Mouse (Mus musculus): ENCODE data around the gene Rps18. TPM values are rescaled to one million over a fixed set of nuclear protein-coding genes. Genes with fewer than 3 reads are reported as not detected.

Rps18 gene
- total and polyA plus RNA-seq, 3 experiments = 286 to 1,183 TPM; not detected in 1

DNA sequence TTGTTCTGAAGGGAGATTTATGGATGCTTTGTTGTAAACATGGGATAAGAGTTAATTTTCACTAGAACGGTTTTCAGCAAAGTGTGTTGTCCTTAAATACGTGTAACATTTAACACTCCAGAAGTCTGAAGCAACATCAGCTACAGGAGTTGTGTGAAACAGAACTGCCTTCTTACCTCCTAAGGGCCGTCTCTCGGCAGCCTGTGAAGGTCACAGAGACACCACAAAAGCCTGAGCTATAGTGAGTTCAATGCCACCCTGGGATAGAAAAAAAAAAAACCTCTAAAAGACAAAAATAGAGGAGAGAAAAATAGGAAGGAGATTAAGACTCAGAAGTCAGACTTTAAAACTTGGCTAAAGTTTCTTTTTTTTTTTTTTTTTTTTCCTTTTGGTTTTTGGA is 53.7 kb downstream of the Rps18 start:
- Histone ChIP-seq H3K4me1 (ENCODE audit: control insufficient read depth in 1 of 2, insufficient read depth in 2 of 2, low read length in 2 of 2) (peaks cover 21 to 47% of the 10 kb centered on the region in 2 experiments), H3K79me2 (ENCODE audit: control insufficient read depth, insufficient read depth, low read length, poor library complexity) (no peaks in the 10 kb centered on the region), H3K27ac (ENCODE audit: control insufficient read depth, low read depth, low read length) (peak overlapping the region; percentile 55), H3K4me3 (ENCODE audit: control insufficient read depth in 1 of 2, insufficient read depth in 1 of 2, low read depth in 2 of 2, low read length in 2 of 2) (peak overlapping the region in 1 of 2 experiments; percentile 45; a peak in 2 of 4 replicates), H3K9me3 (replicated peaks; ENCODE audit: insufficient read depth, low read length) (no peaks in the 10 kb centered on the region), H3K27me3 (ENCODE audit: control insufficient read depth in 1 of 2, insufficient read depth in 2 of 2, low read length in 2 of 2) (no peaks in the 10 kb centered on the region), H3K9ac (ENCODE audit: control insufficient read depth, low read depth, low read length, poor library complexity, severe bottlenecking) (peak overlapping the region; percentile 17; the same call in 1 of the 2 replicates), H3K36me3 (ENCODE audit: control insufficient read depth in 1 of 2, insufficient read depth in 2 of 2, low read length in 2 of 2) (peaks cover 0 to 30% of the 10 kb centered on the region in 2 experiments; a peak in 2 of 4 replicates)
- TF ChIP-seq SIN3A (IDR thresholded peaks at IDR 0.05; ENCODE audit: low read length) (0 out of 2 replicates have a peak, but pooled peaks have one; percentile 28), ELF1 (IDR thresholded peaks at IDR 0.05; ENCODE audit: low read depth, low read length) (no peak), USF2 (IDR thresholded peaks at IDR 0.05; ENCODE audit: borderline replicate concordance in 1 of 2, insufficient read depth in 1 of 2, low read depth in 1 of 2, low read length in 2 of 2) (no peak), HCFC1 (IDR thresholded peaks at IDR 0.05; ENCODE audit: low read depth, low read length) (no peak), ZNF384 (IDR thresholded peaks at IDR 0.05; ENCODE audit: low read depth, low read length) (peak; percentile 67), EP300 (IDR thresholded peaks at IDR 0.05; ENCODE audit: low read depth in 1 of 2, low read length in 2 of 2) (0 out of 4 replicates have a peak, but pooled peaks of 1 of the 2 experiments have one; percentile 27), TCF12 (IDR thresholded peaks at IDR 0.05; ENCODE audit: low read depth, low read length) (0 out of 2 replicates have a peak, but pooled peaks have one; percentile 13)
- DNase-seq (ENCODE audit: low read depth, low spot score) = no peak

Other genes with a start within 250 kb of the Rps18 start
Only the 30 nearest of the 33 such genes appear.
- gene Rab11b, start 195.5 kb downstream of the Rps18 start, total RNA-seq (2012; rRNA removed) = 24.0 and 26.3 TPM in 2 replicates
- 100 to 1,000 TPM in 1 of 2 experiments, not detected in 1; 105 TPM for gene Rab11b, start 195.5 kb downstream of the Rps18 start, polyA plus RNA-seq (2012; ENCODE audit: insufficient read depth in 1 of 2, insufficient read length in 2 of 2, low read depth in 1 of 2, low replicate concordance in 2 of 2, missing spikeins in 1 of 2)
- gene Angptl4, start 174.2 kb downstream of the Rps18 start, total RNA-seq (2012; rRNA removed) = 11.7 and 13.5 TPM in 2 replicates
- 10 to 100 TPM in 1 of 2 experiments, not detected in 1; 15.8 TPM for gene Angptl4, start 174.2 kb downstream of the Rps18 start, polyA plus RNA-seq (2012; ENCODE audit: insufficient read depth in 1 of 2, insufficient read length in 2 of 2, low read depth in 1 of 2, low replicate concordance in 2 of 2, missing spikeins in 1 of 2)
- 5.0 and 5.2 TPM in 2 replicates for gene Kank3, start 145.5 kb downstream of the Rps18 start, total RNA-seq (2012; rRNA removed)
- 1 to 10 TPM in 1 of 2 experiments, not detected in 1; 5.5 TPM for gene Kank3, start 145.5 kb downstream of the Rps18 start, polyA plus RNA-seq (2012; ENCODE audit: insufficient read depth in 1 of 2, insufficient read length in 2 of 2, low read depth in 1 of 2, low replicate concordance in 2 of 2, missing spikeins in 1 of 2)
- gene Rps28, start 131.4 kb downstream of the Rps18 start, total RNA-seq (2012; rRNA removed) = 3,378 and 3,556 TPM in 2 replicates
- 1,000 to 10,000 TPM in 1 of 2 experiments, 100 to 1,000 TPM in 1; 994 to 2,154 TPM for gene Rps28, start 131.4 kb downstream of the Rps18 start, polyA plus RNA-seq (2012; ENCODE audit: insufficient read depth in 1 of 2, insufficient read length in 2 of 2, low read depth in 1 of 2, low replicate concordance in 2 of 2, missing spikeins in 1 of 2)
- 359 and 370 TPM in 2 replicates for gene Ndufa7, start 131.4 kb downstream of the Rps18 start, total RNA-seq (2012; rRNA removed)
- 100 to 1,000 TPM in 1 of 2 experiments, not detected in 1; 326 TPM for gene Ndufa7, start 131.4 kb downstream of the Rps18 start, polyA plus RNA-seq (2012; ENCODE audit: insufficient read depth in 1 of 2, insufficient read length in 2 of 2, low read depth in 1 of 2, low replicate concordance in 2 of 2, missing spikeins in 1 of 2)
- gene Cd320, start 112.9 kb downstream of the Rps18 start, total RNA-seq (2012; rRNA removed) = 38.5 and 48.5 TPM in 2 replicates
- 10 to 100 TPM in 1 of 2 experiments, not detected in 1; 45.6 TPM for gene Cd320, start 112.9 kb downstream of the Rps18 start, polyA plus RNA-seq (2012; ENCODE audit: insufficient read depth in 1 of 2, insufficient read length in 2 of 2, low read depth in 1 of 2, low replicate concordance in 2 of 2, missing spikeins in 1 of 2)
- not detected in 2 replicates for gene Gm7029, start 82.2 kb downstream of the Rps18 start, total RNA-seq (2012; rRNA removed)
- gene Gm7029, start 82.2 kb downstream of the Rps18 start, polyA plus RNA-seq (2012; ENCODE audit: insufficient read depth in 1 of 2, insufficient read length in 2 of 2, low read depth in 1 of 2, low replicate concordance in 2 of 2, missing spikeins in 1 of 2) = not detected
- 17.1 and 20.6 TPM in 2 replicates for gene Kifc1, start 65.3 kb downstream of the Rps18 start, total RNA-seq (2012; rRNA removed)
- 10 to 100 TPM in 1 of 2 experiments, not detected in 1; 53.5 TPM for gene Kifc1, start 65.3 kb downstream of the Rps18 start, polyA plus RNA-seq (2012; ENCODE audit: insufficient read depth in 1 of 2, insufficient read length in 2 of 2, low read depth in 1 of 2, low replicate concordance in 2 of 2, missing spikeins in 1 of 2)
- gene Platr17, start 50.9 kb downstream of the Rps18 start, total RNA-seq (2012; rRNA removed) = not detected in 2 replicates
- gene Platr17, start 50.9 kb downstream of the Rps18 start, polyA plus RNA-seq (2012; ENCODE audit: insufficient read depth in 1 of 2, insufficient read length in 2 of 2, low read depth in 1 of 2, low replicate concordance in 2 of 2, missing spikeins in 1 of 2) = not detected
- 39.6 and 40.6 TPM in 2 replicates for gene Daxx, start 46.6 kb downstream of the Rps18 start, total RNA-seq (2012; rRNA removed)
- gene Daxx, start 46.6 kb downstream of the Rps18 start, polyA plus RNA-seq (2012; ENCODE audit: insufficient read depth in 1 of 2, insufficient read length in 2 of 2, low read depth in 1 of 2, low replicate concordance in 2 of 2, missing spikeins in 1 of 2) = 10 to 100 TPM in 1 of 2 experiments, not detected in 1; 68.0 TPM
- 14.7 and 24.3 TPM in 2 replicates for gene Tapbp, start 40.1 kb downstream of the Rps18 start, total RNA-seq (2012; rRNA removed)
- gene Tapbp, start 40.1 kb downstream of the Rps18 start, polyA plus RNA-seq (2012; ENCODE audit: insufficient read depth in 1 of 2, insufficient read length in 2 of 2, low read depth in 1 of 2, low replicate concordance in 2 of 2, missing spikeins in 1 of 2) = 10 to 100 TPM in 1 of 2 experiments, not detected in 1; 33.3 TPM
- gene Zbtb22, start 40.1 kb downstream of the Rps18 start, total RNA-seq (2012; rRNA removed) = 18.6 and 20.2 TPM in 2 replicates
- gene Zbtb22, start 40.1 kb downstream of the Rps18 start, polyA plus RNA-seq (2012; ENCODE audit: insufficient read depth in 1 of 2, insufficient read length in 2 of 2, low read depth in 1 of 2, low replicate concordance in 2 of 2, missing spikeins in 1 of 2) = 10 to 100 TPM in 1 of 2 experiments, not detected in 1; 30.0 TPM
- gene Rgl2, start 26.5 kb downstream of the Rps18 start, total RNA-seq (2012; rRNA removed) = 19.0 and 24.9 TPM in 2 replicates
- 10 to 100 TPM in 1 of 2 experiments, not detected in 1; 43.6 TPM for gene Rgl2, start 26.5 kb downstream of the Rps18 start, polyA plus RNA-seq (2012; ENCODE audit: insufficient read depth in 1 of 2, insufficient read length in 2 of 2, low read depth in 1 of 2, low replicate concordance in 2 of 2, missing spikeins in 1 of 2)
- 189 and 239 TPM in 2 replicates for gene Pfdn6, start 15.7 kb downstream of the Rps18 start, total RNA-seq (2012; rRNA removed)
- gene Pfdn6, start 15.7 kb downstream of the Rps18 start, polyA plus RNA-seq (2012; ENCODE audit: insufficient read depth in 1 of 2, insufficient read length in 2 of 2, low read depth in 1 of 2, low replicate concordance in 2 of 2, missing spikeins in 1 of 2) = 100 to 1,000 TPM in 1 of 2 experiments, not detected in 1; 222 TPM
- gene Wdr46, start 15.3 kb downstream of the Rps18 start, total RNA-seq (2012; rRNA removed) = 97.6 and 100 TPM in 2 replicates
- 100 to 1,000 TPM in 1 of 2 experiments, not detected in 1; 131 TPM for gene Wdr46, start 15.3 kb downstream of the Rps18 start, polyA plus RNA-seq (2012; ENCODE audit: insufficient read depth in 1 of 2, insufficient read length in 2 of 2, low read depth in 1 of 2, low replicate concordance in 2 of 2, missing spikeins in 1 of 2)
- gene B3galt4, start 4.5 kb downstream of the Rps18 start, total RNA-seq (2012; rRNA removed) = 2.2 and 2.5 TPM in 2 replicates
- 1 to 10 TPM in 1 of 2 experiments, not detected in 1; 2.9 TPM for gene B3galt4, start 4.5 kb downstream of the Rps18 start, polyA plus RNA-seq (2012; ENCODE audit: insufficient read depth in 1 of 2, insufficient read length in 2 of 2, low read depth in 1 of 2, low replicate concordance in 2 of 2, missing spikeins in 1 of 2)
- gene Vps52, start 189 bp downstream of the Rps18 start, total RNA-seq (2012; rRNA removed) = 20.6 and 23.6 TPM in 2 replicates
- gene Vps52, start 189 bp downstream of the Rps18 start, polyA plus RNA-seq (2012; ENCODE audit: insufficient read depth in 1 of 2, insufficient read length in 2 of 2, low read depth in 1 of 2, low replicate concordance in 2 of 2, missing spikeins in 1 of 2) = 10 to 100 TPM in 1 of 2 experiments, not detected in 1; 40.7 TPM
- 81.1 and 87.9 TPM in 2 replicates for gene H2-K1, start 44.3 kb upstream of the Rps18 start, total RNA-seq (2012; rRNA removed)
- 100 to 1,000 TPM in 1 of 2 experiments, not detected in 1; 113 TPM for gene H2-K1, start 44.3 kb upstream of the Rps18 start, polyA plus RNA-seq (2012; ENCODE audit: insufficient read depth in 1 of 2, insufficient read length in 2 of 2, low read depth in 1 of 2, low replicate concordance in 2 of 2, missing spikeins in 1 of 2)
- gene Ring1, start 68.7 kb upstream of the Rps18 start, total RNA-seq (2012; rRNA removed) = 12.4 and 18.3 TPM in 2 replicates
- gene Ring1, start 68.7 kb upstream of the Rps18 start, polyA plus RNA-seq (2012; ENCODE audit: insufficient read depth in 1 of 2, insufficient read length in 2 of 2, low read depth in 1 of 2, low replicate concordance in 2 of 2, missing spikeins in 1 of 2) = 10 to 100 TPM in 1 of 2 experiments, not detected in 1; 28.4 TPM
- 19.6 and 24.1 TPM in 2 replicates for gene H2-Ke6, start 72.1 kb upstream of the Rps18 start, total RNA-seq (2012; rRNA removed)
- gene H2-Ke6, start 72.1 kb upstream of the Rps18 start, polyA plus RNA-seq (2012; ENCODE audit: insufficient read depth in 1 of 2, insufficient read length in 2 of 2, low read depth in 1 of 2, low replicate concordance in 2 of 2, missing spikeins in 1 of 2) = 10 to 100 TPM in 1 of 2 experiments, not detected in 1; 34.4 TPM
- 125 and 152 TPM in 2 replicates for gene Slc39a7, start 75.7 kb upstream of the Rps18 start, total RNA-seq (2012; rRNA removed)
- 100 to 1,000 TPM in 1 of 2 experiments, not detected in 1; 150 TPM for gene Slc39a7, start 75.7 kb upstream of the Rps18 start, polyA plus RNA-seq (2012; ENCODE audit: insufficient read depth in 1 of 2, insufficient read length in 2 of 2, low read depth in 1 of 2, low replicate concordance in 2 of 2, missing spikeins in 1 of 2)
- 37.2 and 37.6 TPM in 2 replicates for gene Rxrb, start 75.8 kb upstream of the Rps18 start, total RNA-seq (2012; rRNA removed)
- 10 to 100 TPM in 1 of 2 experiments, not detected in 1; 63.4 TPM for gene Rxrb, start 75.8 kb upstream of the Rps18 start, polyA plus RNA-seq (2012; ENCODE audit: insufficient read depth in 1 of 2, insufficient read length in 2 of 2, low read depth in 1 of 2, low replicate concordance in 2 of 2, missing spikeins in 1 of 2)
- gene Col11a2, start 83.4 kb upstream of the Rps18 start, total RNA-seq (2012; rRNA removed) = 4.6 and 4.8 TPM in 2 replicates
- gene Col11a2, start 83.4 kb upstream of the Rps18 start, polyA plus RNA-seq (2012; ENCODE audit: insufficient read depth in 1 of 2, insufficient read length in 2 of 2, low read depth in 1 of 2, low replicate concordance in 2 of 2, missing spikeins in 1 of 2) = 10 to 100 TPM in 1 of 2 experiments, not detected in 1; 14.5 TPM
- 2.2 and 2.6 TPM in 2 replicates for gene H2-Oa, start 136.3 kb upstream of the Rps18 start, total RNA-seq (2012; rRNA removed)
- 1 to 10 TPM in 1 of 2 experiments, not detected in 1; 3.9 TPM for gene H2-Oa, start 136.3 kb upstream of the Rps18 start, polyA plus RNA-seq (2012; ENCODE audit: insufficient read depth in 1 of 2, insufficient read length in 2 of 2, low read depth in 1 of 2, low replicate concordance in 2 of 2, missing spikeins in 1 of 2)
- gene H2-DMa, start 163.5 kb upstream of the Rps18 start, total RNA-seq (2012; rRNA removed) = 26.1 and 38.3 TPM in 2 replicates
- gene H2-DMa, start 163.5 kb upstream of the Rps18 start, polyA plus RNA-seq (2012; ENCODE audit: insufficient read depth in 1 of 2, insufficient read length in 2 of 2, low read depth in 1 of 2, low replicate concordance in 2 of 2, missing spikeins in 1 of 2) = 10 to 100 TPM in 1 of 2 experiments, not detected in 1; 38.7 TPM
- gene Brd2, start 166.6 kb upstream of the Rps18 start, total RNA-seq (2012; rRNA removed) = 97.2 and 99.5 TPM in 2 replicates
- gene Brd2, start 166.6 kb upstream of the Rps18 start, polyA plus RNA-seq (2012; ENCODE audit: insufficient read depth in 1 of 2, insufficient read length in 2 of 2, low read depth in 1 of 2, low replicate concordance in 2 of 2, missing spikeins in 1 of 2) = 100 to 1,000 TPM; 189 to 252 TPM
- 0.77 and 0.82 TPM in 2 replicates for gene H2-DMb2, start 187.3 kb upstream of the Rps18 start, total RNA-seq (2012; rRNA removed)
- gene H2-DMb2, start 187.3 kb upstream of the Rps18 start, polyA plus RNA-seq (2012; ENCODE audit: insufficient read depth in 1 of 2, insufficient read length in 2 of 2, low read depth in 1 of 2, low replicate concordance in 2 of 2, missing spikeins in 1 of 2) = 1 to 10 TPM in 1 of 2 experiments, not detected in 1; 1.5 TPM
- gene H2-DMb1, start 197.1 kb upstream of the Rps18 start, total RNA-seq (2012; rRNA removed) = not detected in 2 replicates
- under 1 TPM in 1 of 2 experiments, not detected in 1; 0.67 TPM for gene H2-DMb1, start 197.1 kb upstream of the Rps18 start, polyA plus RNA-seq (2012; ENCODE audit: insufficient read depth in 1 of 2, insufficient read length in 2 of 2, low read depth in 1 of 2, low replicate concordance in 2 of 2, missing spikeins in 1 of 2)
- gene Tap1, start 231.6 kb upstream of the Rps18 start, total RNA-seq (2012; rRNA removed) = 24.6 and 30.7 TPM in 2 replicates
- gene Tap1, start 231.6 kb upstream of the Rps18 start, polyA plus RNA-seq (2012; ENCODE audit: insufficient read depth in 1 of 2, insufficient read length in 2 of 2, low read depth in 1 of 2, low replicate concordance in 2 of 2, missing spikeins in 1 of 2) = 10 to 100 TPM in 1 of 2 experiments, not detected in 1; 46.6 TPM
- gene Psmb9, start 231.8 kb upstream of the Rps18 start, total RNA-seq (2012; rRNA removed) = 23.3 and 24.9 TPM in 2 replicates
- gene Psmb9, start 231.8 kb upstream of the Rps18 start, polyA plus RNA-seq (2012; ENCODE audit: insufficient read depth in 1 of 2, insufficient read length in 2 of 2, low read depth in 1 of 2, low replicate concordance in 2 of 2, missing spikeins in 1 of 2) = 10 to 100 TPM in 1 of 2 experiments, not detected in 1; 14.7 TPM

Measured in MEL (cell line).